ENCODE assay signal across 21 mouse cellular contexts in the genomic region with DNA sequence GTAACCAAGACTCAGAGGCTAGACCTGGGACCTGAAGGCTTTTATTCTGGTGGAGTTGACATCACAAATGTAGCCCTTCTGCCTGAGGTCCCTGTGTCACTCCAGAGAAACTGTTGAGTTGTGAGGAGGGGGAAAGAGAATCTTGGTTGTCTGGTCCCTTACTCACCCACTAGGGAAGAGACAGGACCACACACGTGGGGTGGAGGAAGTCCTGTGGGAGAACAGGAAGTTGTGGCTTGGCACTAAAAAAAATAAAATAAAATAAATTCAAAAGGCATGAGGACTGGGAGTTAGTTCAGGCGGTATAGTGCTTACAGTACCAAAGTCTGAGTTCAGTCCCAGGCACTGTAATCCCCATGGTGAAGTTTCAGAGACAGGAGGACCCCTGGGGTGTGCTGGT.
"Had no signal": no experiment of that assay in that cellular context is flagged by ENCODE, and none has a peak within 500 bp of the region (broad histone marks: within the 10 kb centered on the region; RNA-seq: fewer than 3 reads in every experiment).

No protein-coding gene starts in this region.

- H3K27ac ChIP-seq: limb, embryonic 12.5 days; limb, embryonic 15.5 days; liver, embryonic 14.5 days; lung, embryonic 15.5 days; midbrain, embryonic 12.5 days; midbrain, embryonic 15.5 days; neural tube, embryonic 13.5 days; stomach, postnatal 0 days had no signal

- H3K9me3 ChIP-seq: limb, embryonic 12.5 days; limb, embryonic 15.5 days; lung, embryonic 15.5 days; midbrain, embryonic 12.5 days; midbrain, embryonic 15.5 days; neural tube, embryonic 13.5 days had no signal

- DNase-seq: kidney, adult 11 months; kidney, adult 8-10 months; kidney, postnatal 14 days; kidney, postnatal 4 days; left cerebral cortex, postnatal 4 days; liver, postnatal 0 days; lung, postnatal 10 days; lung, postnatal 36 days; thymus, adult 2 months; thymus, postnatal 14 days; thymus, postnatal 4 days had no signal

- H3K36me3 ChIP-seq: limb, embryonic 12.5 days; limb, embryonic 15.5 days; lung, embryonic 15.5 days; midbrain, embryonic 12.5 days; midbrain, embryonic 15.5 days; neural tube, embryonic 13.5 days had no signal

- H3K4me2 ChIP-seq: limb, embryonic 12.5 days; limb, embryonic 15.5 days; liver, embryonic 11.5 days; lung, embryonic 15.5 days; midbrain, embryonic 12.5 days; midbrain, embryonic 15.5 days; neural tube, embryonic 13.5 days had no signal

- H3K4me1 ChIP-seq: limb, embryonic 12.5 days; limb, embryonic 15.5 days; lung, embryonic 15.5 days; midbrain, embryonic 12.5 days; midbrain, embryonic 15.5 days; neural tube, embryonic 13.5 days had no signal

- H3K27me3 ChIP-seq: limb, embryonic 12.5 days; limb, embryonic 15.5 days; lung, embryonic 15.5 days; midbrain, embryonic 12.5 days; midbrain, embryonic 15.5 days; neural tube, embryonic 13.5 days had no signal

- H3K9ac ChIP-seq: limb, embryonic 12.5 days; limb, embryonic 15.5 days; liver, embryonic 14.5 days; liver, postnatal 0 days; lung, embryonic 15.5 days; midbrain, embryonic 12.5 days; midbrain, embryonic 15.5 days; neural tube, embryonic 13.5 days had no signal

- H3K4me3 ChIP-seq: limb, embryonic 12.5 days; limb, embryonic 15.5 days; lung, embryonic 15.5 days; midbrain, embryonic 12.5 days; midbrain, embryonic 15.5 days; myocyte; neural tube, embryonic 13.5 days had no signal

- ATAC-seq: liver, postnatal 0 days; midbrain, embryonic 15.5 days had no signal
